Mouse (Mus musculus): Measurements from ENCODE around the gene Spata3.

DNA sequence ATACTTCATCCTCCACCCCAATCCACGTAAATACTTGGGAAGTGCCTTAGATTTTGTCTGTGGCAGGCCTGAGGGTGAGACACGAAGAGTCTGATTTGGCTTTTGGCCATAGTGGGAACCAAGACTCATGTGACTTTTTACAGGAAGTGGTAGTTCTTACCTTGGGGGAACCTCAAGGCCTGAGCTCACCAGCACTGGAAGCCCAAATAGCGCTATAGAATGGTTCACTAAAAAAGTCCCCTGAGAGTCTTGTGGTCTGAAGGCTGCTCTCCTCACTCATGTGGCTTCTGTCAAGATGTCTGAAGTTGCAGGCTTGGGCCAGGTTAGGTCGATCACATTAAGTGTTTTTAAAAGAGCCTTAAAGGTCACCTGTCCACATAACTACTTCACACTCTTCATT lies 18.6 kb upstream of the Spata3 start:
- TF ChIP-seq CTCF (IDR thresholded peaks at IDR 0.05; ENCODE audit: low read depth, low read length) (no peak), POLR2A (IDR thresholded peaks at IDR 0.05; ENCODE audit: borderline replicate concordance, low read depth, low read length) (no peak)

Measured in bone marrow macrophage, adult 2 months (primary cell).